Mouse (Mus musculus): ENCODE measurements around the gene Gemin8. TPM values are rescaled to one million over a fixed set of nuclear protein-coding genes. Genes with fewer than 3 reads are reported as not detected.

Gemin8 gene
- total RNA-seq, 2 experiments from 2014 or later: 1.5 to 1.7 TPM

DNA sequence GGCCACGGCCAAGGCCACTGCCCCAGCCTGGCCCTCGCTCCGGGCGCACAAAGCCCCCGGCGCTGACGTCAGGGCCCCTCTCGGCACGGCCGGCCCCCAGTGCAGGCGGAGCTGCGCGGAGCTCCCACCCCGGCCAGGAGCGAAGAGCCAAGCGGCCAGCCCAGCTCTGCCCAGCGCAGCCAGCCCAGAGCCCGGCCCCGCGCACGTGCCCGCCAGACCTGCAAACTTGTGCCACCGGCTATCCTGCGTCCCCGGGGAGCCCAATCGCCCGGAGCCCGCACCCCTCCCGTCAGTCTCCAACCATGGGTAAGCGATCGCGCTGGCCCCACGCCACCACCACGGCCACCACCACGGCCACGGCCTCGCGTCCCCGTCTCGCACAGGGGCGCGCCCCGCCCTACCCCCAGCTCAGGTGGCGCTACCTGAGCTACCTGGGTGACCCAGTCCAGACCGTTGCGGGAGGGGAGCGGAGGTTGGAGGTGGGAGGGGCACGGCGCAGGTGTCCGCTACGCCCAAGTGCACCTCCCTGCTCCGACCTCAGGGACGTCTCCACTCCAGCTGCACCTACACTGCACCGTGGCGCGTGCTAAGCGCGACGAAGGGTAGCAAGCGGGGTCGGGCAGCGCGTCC, 68.7 kb downstream of the Gemin8 start, which contains the start of gene Gpm6b:
Gene Gpm6b, plus strand, starts transcription at position 81 of the 630 bp plus-strand sequence.
- peak within 1 kb of the TSS; percentile 75 for H3K4me3 ChIP-seq
- peak within 1 kb of the TSS; percentile 53 for H3K27ac ChIP-seq
- DNase-seq: peak; percentile 56
- TF ChIP-seq CTCF (IDR thresholded peaks at IDR 0.05): no peak
- intact Hi-C loops (cut with DNase I): no loop called here

GRCm38 (mm10) chrX:166239520-166239919, 69.3 kb downstream of the Gemin8 start:
- peak overlapping the region; percentile 53; the same call in 1 of the 2 replicates for H3K27ac ChIP-seq
- peak overlapping the region; percentile 75 for H3K4me3 ChIP-seq
- TF ChIP-seq CTCF (IDR thresholded peaks at IDR 0.05): no peak
- no peak for DNase-seq
- intact Hi-C loops (cut with DNase I): no loop called here

Other genes with a start within 250 kb of the Gemin8 start
- 1 to 10 TPM; 2.9 to 3.3 TPM for gene Gpm6b, start 68.5 kb downstream of the Gemin8 start, total RNA-seq (2021)

Measured in gastrocnemius, adult 2 months (tissue).